Mouse (Mus musculus): ENCODE data around the gene Grk1.

GRCm38 (mm10) chr8:13406011-13406410, 1.1 kb downstream of the Grk1 start:
- no peak for TF ChIP-seq CTCF (IDR thresholded peaks at IDR 0.05; ENCODE audit: insufficient read depth, low read depth, low read length)
- TF ChIP-seq POLR2A (IDR thresholded peaks at IDR 0.05; ENCODE audit: insufficient read depth, low read depth, low read length) = no peak
